Mouse (Mus musculus) liver, embryonic 13.5 days (tissue): Measurements from ENCODE around the gene Araf. TPM values are rescaled to one million over a fixed set of nuclear protein-coding genes. Genes with fewer than 3 reads are reported as not detected.

Experiments
- ATAC-seq: fragments of 200-750 bp; cut with Nextera tagmentation; 2 replicates; pipeline ENCODE4 v1.8.0; 2017; ENCODE audit warnings: low read depth, mild to moderate bottlenecking, moderate number of reproducible peaks, moderate library complexity
- DNase-seq: peaks from one replicate; pipeline ENCODE4 v3.0.0; 2022
- H3K27ac ChIP-seq: fragments of 300-500 bp; sonication (generic); 2 replicates; pipeline ENCODE4 v1.5.1; 2015; ENCODE audit warnings: moderate library complexity, mild to moderate bottlenecking, inconsistent platforms
- H3K27me3 ChIP-seq: fragments of 300-500 bp; sonication (generic); 2 replicates; pipeline ENCODE4 v1.6.1; 2015; ENCODE audit warnings: mild to moderate bottlenecking, inconsistent platforms
- H3K36me3 ChIP-seq: fragments of 300-500 bp; sonication (generic); 2 replicates; pipeline ENCODE4 v1.6.1; 2015; ENCODE audit warnings: mild to moderate bottlenecking, inconsistent platforms
- H3K4me1 ChIP-seq: fragments of 300-500 bp; sonication (generic); replicated peaks from 2 replicates; pipeline ENCODE4 v1.6.1; 2015; ENCODE audit warnings: inconsistent platforms
- H3K4me2 ChIP-seq: fragments of 300-500 bp; sonication (generic); 2 replicates; pipeline ENCODE4 v1.6.1; 2015; ENCODE audit warnings: inconsistent platforms, mild to moderate bottlenecking, moderate library complexity
- H3K4me3 ChIP-seq: fragments of 300-500 bp; sonication (generic); replicated peaks from 2 replicates; pipeline ENCODE4 v1.5.1; 2015; ENCODE audit warnings: mild to moderate bottlenecking, inconsistent platforms
- H3K9ac ChIP-seq: fragments of 300-500 bp; sonication (generic); 2 replicates; pipeline ENCODE4 v1.6.1; 2015; ENCODE audit warnings: mild to moderate bottlenecking, inconsistent platforms
- H3K9me3 ChIP-seq: fragments of 300-500 bp; sonication (generic); replicated peaks from 2 replicates; pipeline ENCODE4 v1.6.1; 2016; ENCODE audit warnings: inconsistent platforms
- WGBS: fragments of 180-500 bp; shearing (Covaris S2); methylation state at CpG from one replicate; pipeline ENCODE4 v1.1.7; 2015; ENCODE audit not compliant: insufficient replicate concordance; 5-methylcytosine and 5-hydroxymethylcytosine counted together
- polyA plus RNA-seq: library from polyadenylated mRNA; unstranded; fragments of >200 nt; fragmentation: Nextera tagmentation; extraction: Ambion mirVana; gene quantifications from 2 replicates; pipeline ENCODE4 v1.2.1, GENCODE M21; 2015

Araf gene
- polyA plus RNA-seq = 43.1 and 46.6 TPM in 2 replicates

- ATAC-seq (peak; percentile 76), DNase-seq (peak; percentile 8)
- Histone ChIP-seq H3K36me3 (no peaks in the 10 kb centered on the region), H3K4me1 (peaks cover 9% of the 10 kb centered on the region; the same call in 1 of the 2 replicates), H3K9ac (peak within 1 kb of the TSS; percentile 72), H3K4me2 (peak within 1 kb of the TSS; percentile 75), H3K4me3 (peak within 1 kb of the TSS; percentile 59), H3K27ac (peak within 1 kb of the TSS; percentile 81), H3K27me3 (no peaks in the 10 kb centered on the region), H3K9me3 (no peaks in the 10 kb centered on the region)
- WGBS = 21% methylated on average over 6 of the region's 7 CpGs
These were observed at the start of gene Araf for GRCm38 (mm10) chrX:20797681-20798080. Araf (plus strand) TSS chrX:20797814.

- ATAC-seq (peak; percentile 81), DNase-seq (peak; percentile 9)
- Histone ChIP-seq H3K9me3 (no peaks in the 10 kb centered on the region), H3K27me3 (no peaks in the 10 kb centered on the region), H3K27ac (0 out of 2 replicates have a peak overlapping the region, but pooled peaks have one; percentile 47), H3K36me3 (no peaks in the 10 kb centered on the region), H3K9ac (no peak overlapping the region), H3K4me3 (no peak overlapping the region), H3K4me1 (peaks cover 17% of the 10 kb centered on the region), H3K4me2 (no peak overlapping the region)
- 36% methylated on average over 2 of the region's 2 CpGs for WGBS
These were observed 48.8 kb upstream of the Araf start for GRCm38 (mm10) chrX:20748829-20749228.

GRCm38 (mm10) chrX:20761201-20761600 is 36.4 kb upstream of the Araf start:
- no peaks in the 10 kb centered on the region for H3K27me3 ChIP-seq
- no peak overlapping the region for H3K9ac ChIP-seq
- ATAC-seq = no peak
- no peak overlapping the region for H3K27ac ChIP-seq
- no peak overlapping the region for H3K4me3 ChIP-seq
- no peak for DNase-seq
- no peaks in the 10 kb centered on the region for H3K4me1 ChIP-seq
- no peaks in the 10 kb centered on the region for H3K36me3 ChIP-seq
- no peak overlapping the region for H3K4me2 ChIP-seq
- 72% methylated on average over 4 of the region's 4 CpGs for WGBS
- no peaks in the 10 kb centered on the region for H3K9me3 ChIP-seq

GRCm38 (mm10) chrX:20770697-20771381 is 26.8 kb upstream of the Araf start:
- no peak overlapping the region for H3K9ac ChIP-seq
- H3K27ac ChIP-seq = peak overlapping the region; percentile 23; the same call in 1 of the 2 replicates
- H3K36me3 ChIP-seq = no peaks in the 10 kb centered on the region
- ATAC-seq (peak; percentile 77; the same call in 1 of the 2 replicates), DNase-seq (peak; percentile 72)
- no peak overlapping the region for H3K4me3 ChIP-seq
- H3K4me2 ChIP-seq = no peak overlapping the region
- H3K4me1 ChIP-seq = peaks cover 4% of the 10 kb centered on the region; the same call in 1 of the 2 replicates
- H3K9me3 ChIP-seq = no peaks in the 10 kb centered on the region
- WGBS = 0% methylated on average over 1 of the region's 1 CpGs
- no peaks in the 10 kb centered on the region for H3K27me3 ChIP-seq

- Histone ChIP-seq H3K27me3 (no peaks in the 10 kb centered on the region), H3K36me3 (no peaks in the 10 kb centered on the region), H3K4me3 (no peak overlapping the region), H3K9me3 (no peaks in the 10 kb centered on the region), H3K4me2 (no peak overlapping the region), H3K4me1 (peaks cover 4% of the 10 kb centered on the region; the same call in 1 of the 2 replicates), H3K9ac (no peak overlapping the region), H3K27ac (peak overlapping the region; percentile 23; the same call in 1 of the 2 replicates)
- DNase-seq (no peak), ATAC-seq (no peak)
- 53% methylated on average over 2 of the region's 2 CpGs for WGBS
These were observed 25.9 kb upstream of the Araf start for GRCm38 (mm10) chrX:20771666-20772065.

GRCm38 (mm10) chrX:20775271-20776016 is 22.2 kb upstream of the Araf start:
- ATAC-seq (no peak), DNase-seq (no peak)
- no peak overlapping the region for H3K27ac ChIP-seq

GRCm38 (mm10) chrX:20777619-20778018 is 20.0 kb upstream of the Araf start:
- no peak for ATAC-seq
- no peak for DNase-seq
- H3K4me2 ChIP-seq = no peak overlapping the region
- no peaks in the 10 kb centered on the region for H3K36me3 ChIP-seq
- no peaks in the 10 kb centered on the region for H3K9me3 ChIP-seq
- H3K4me1 ChIP-seq = no peaks in the 10 kb centered on the region
- no peak overlapping the region for H3K9ac ChIP-seq
- H3K4me3 ChIP-seq = no peak overlapping the region
- H3K27me3 ChIP-seq = no peaks in the 10 kb centered on the region
- no peak overlapping the region for H3K27ac ChIP-seq

More at GRCm38 (mm10) chrX:20775271-20776016, 22.2 kb upstream of the Araf start:
- Histone ChIP-seq H3K4me3 (no peak overlapping the region), H3K27me3 (no peaks in the 10 kb centered on the region), H3K4me2 (no peak overlapping the region), H3K9ac (no peak overlapping the region), H3K9me3 (no peaks in the 10 kb centered on the region), H3K4me1 (peaks cover 4% of the 10 kb centered on the region; the same call in 1 of the 2 replicates), H3K36me3 (no peaks in the 10 kb centered on the region)
- WGBS = 55% methylated on average over 19 of the region's 19 CpGs

- H3K4me2 ChIP-seq = no peak overlapping the region
- H3K27me3 ChIP-seq = no peaks in the 10 kb centered on the region
- H3K4me3 ChIP-seq = no peak overlapping the region
- peaks cover 53% of the 10 kb centered on the region for H3K4me1 ChIP-seq
- 27% methylated on average over 2 of the region's 2 CpGs for WGBS
- no peak overlapping the region for H3K9ac ChIP-seq
- H3K9me3 ChIP-seq = no peaks in the 10 kb centered on the region
- H3K36me3 ChIP-seq = no peaks in the 10 kb centered on the region
- H3K27ac ChIP-seq = peak overlapping the region; percentile 77
- DNase-seq (peak; percentile 58), ATAC-seq (peak; percentile 93)
These were observed 10.3 kb upstream of the Araf start for GRCm38 (mm10) chrX:20787309-20787708.

- Histone ChIP-seq H3K4me3 (no peak overlapping the region), H3K27ac (peak overlapping the region; percentile 69), H3K36me3 (no peaks in the 10 kb centered on the region), H3K27me3 (no peaks in the 10 kb centered on the region), H3K4me1 (peaks cover 49% of the 10 kb centered on the region), H3K9me3 (no peaks in the 10 kb centered on the region), H3K4me2 (no peak overlapping the region), H3K9ac (no peak overlapping the region)
- 20% methylated on average over 3 of the region's 3 CpGs for WGBS
- ATAC-seq = no peak
- no peak for DNase-seq
These were observed 5.2 kb upstream of the Araf start for GRCm38 (mm10) chrX:20792417-20792816.

GRCm38 (mm10) chrX:20793230-20793629 is 4.4 kb upstream of the Araf start:
- peaks cover 44% of the 10 kb centered on the region for H3K4me1 ChIP-seq
- DNase-seq (no peak), ATAC-seq (no peak)
- no peaks in the 10 kb centered on the region for H3K9me3 ChIP-seq
- H3K27me3 ChIP-seq = no peaks in the 10 kb centered on the region
- H3K9ac ChIP-seq = no peak overlapping the region
- H3K4me3 ChIP-seq = no peak overlapping the region
- WGBS = 50% methylated on average over 7 of the region's 7 CpGs
- no peak overlapping the region for H3K4me2 ChIP-seq
- no peaks in the 10 kb centered on the region for H3K36me3 ChIP-seq
- H3K27ac ChIP-seq = no peak overlapping the region

- Histone ChIP-seq H3K4me3 (no peak overlapping the region), H3K36me3 (no peaks in the 10 kb centered on the region), H3K27ac (no peak overlapping the region), H3K27me3 (no peaks in the 10 kb centered on the region), H3K4me2 (no peak overlapping the region), H3K9me3 (no peaks in the 10 kb centered on the region), H3K9ac (no peak overlapping the region), H3K4me1 (peaks cover 37% of the 10 kb centered on the region)
- 55% methylated on average over 5 of the region's 5 CpGs for WGBS
- ATAC-seq (no peak), DNase-seq (no peak)
These were observed 3.4 kb upstream of the Araf start for GRCm38 (mm10) chrX:20794229-20794628.
